Mouse (Mus musculus) left cerebral cortex, postnatal 14 days (tissue): ENCODE data around the gene Fstl4. TPM values are rescaled to one million over a fixed set of nuclear protein-coding genes. Genes with fewer than 3 reads are reported as not detected.

Experiments used
- DNase-seq, 2 experiments: peaks; one replicate each; pipeline ENCODE4 v3.0.0; 2021 to 2022; ENCODE audit warnings: low spot score in 2 of 2, mixed read lengths in 1 of 2
- intact Hi-C: fragments of 180-260 bp; cut with DNase I; formaldehyde crosslinking; loops from one replicate; pipeline ENCODE4 v1.15.1; 2025
- total RNA-seq, 2 experiments: library from RNA; stranded (reverse); gene quantifications; 2 replicates each; pipeline ENCODE4 v1.2.3; 2021

Gene Fstl4
- total RNA-seq, 2 experiments from 2014 or later, result 25.6 to 30.2 TPM

- intact Hi-C loops, result no loop called here
- DNase-seq, result no peak
Measured at GRCm38 (mm10) chr11:53108798-53109197, 344.4 kb downstream of the Fstl4 start.

- intact Hi-C loops, result no loop called here
- no peak for DNase-seq
Measured at GRCm38 (mm10) chr11:53109701-53110467, 345.4 kb downstream of the Fstl4 start.

- intact Hi-C loops, result no loop called here
- DNase-seq, result no peak
Measured at GRCm38 (mm10) chr11:53115711-53116110, 351.3 kb downstream of the Fstl4 start.

GRCm38 (mm10) chr11:53116356-53116755 is 351.9 kb downstream of the Fstl4 start:
- no peak for DNase-seq
- intact Hi-C loops, result no loop called here

GRCm38 (mm10) chr11:53118226-53118965 is 354.0 kb downstream of the Fstl4 start:
- intact Hi-C loops, result no loop called here
- no peak for DNase-seq

- no peak for DNase-seq
- intact Hi-C loops, result no loop called here
Measured at GRCm38 (mm10) chr11:53119966-53120365, 355.5 kb downstream of the Fstl4 start.

GRCm38 (mm10) chr11:53121208-53121607 is 356.8 kb downstream of the Fstl4 start:
- intact Hi-C loops, result no loop called here
- no peak for DNase-seq

- intact Hi-C loops, result no loop called here
- no peak for DNase-seq
Measured at GRCm38 (mm10) chr11:53124799-53125198, 360.4 kb downstream of the Fstl4 start.

- no peak for DNase-seq
- intact Hi-C loops, result no loop called here
Measured at GRCm38 (mm10) chr11:53126660-53127059, 362.2 kb downstream of the Fstl4 start.

GRCm38 (mm10) chr11:53128661-53129060 is 364.2 kb downstream of the Fstl4 start:
- no peak for DNase-seq
- intact Hi-C loops, result no loop called here

- no peak for DNase-seq
- intact Hi-C loops, result no loop called here
Measured at GRCm38 (mm10) chr11:53132406-53133035, 368.1 kb downstream of the Fstl4 start.

GRCm38 (mm10) chr11:53136371-53136770 is 371.9 kb downstream of the Fstl4 start:
- intact Hi-C loops, result no loop called here

GRCm38 (mm10) chr11:53137381-53137780 is 372.9 kb downstream of the Fstl4 start:
- DNase-seq, result no peak
- intact Hi-C loops, result no loop called here

More at GRCm38 (mm10) chr11:53136371-53136770, 371.9 kb downstream of the Fstl4 start:
- DNase-seq, result no peak

- intact Hi-C loops, result no loop called here
- no peak for DNase-seq
Measured at GRCm38 (mm10) chr11:53138212-53138611, 373.8 kb downstream of the Fstl4 start.

GRCm38 (mm10) chr11:53139666-53140065 is 375.2 kb downstream of the Fstl4 start:
- no peak for DNase-seq
- intact Hi-C loops, result loop anchor here (10.0 kb wide), 1 partner anchor 715 kb away; no protein-coding TSS in a partner anchor

GRCm38 (mm10) chr11:53140196-53140595 is 375.8 kb downstream of the Fstl4 start:
- no peak for DNase-seq
- intact Hi-C loops, result loop anchor here (10.0 kb wide), 1 partner anchor 715 kb away; no protein-coding TSS in a partner anchor

GRCm38 (mm10) chr11:53140722-53141400 is 376.4 kb downstream of the Fstl4 start:
- intact Hi-C loops, result loop anchor here (10.0 kb wide), 1 partner anchor 716 kb away; no protein-coding TSS in a partner anchor
- DNase-seq, result no peak

- intact Hi-C loops, result loop anchor here (10.0 kb wide), 1 partner anchor 719 kb away; no protein-coding TSS in a partner anchor
- no peak for DNase-seq
Measured at GRCm38 (mm10) chr11:53143522-53143921, 379.1 kb downstream of the Fstl4 start.

- intact Hi-C loops, result loop anchor here (10.0 kb wide), 1 partner anchor 720 kb away; no protein-coding TSS in a partner anchor
- no peak for DNase-seq
Measured at GRCm38 (mm10) chr11:53144506-53144905, 380.1 kb downstream of the Fstl4 start.
